Mouse (Mus musculus): ENCODE data around the gene Eif4h. TPM values are rescaled to one million over a fixed set of nuclear protein-coding genes. Genes with fewer than 3 reads are reported as not detected.

Gene Eif4h
- polyA plus RNA-seq, 1 experiment from 2014 or later: 317 TPM

- Histone ChIP-seq H3K27ac (replicated peaks) (no peak overlapping the region), H3K4me1 (peaks cover 3% of the 10 kb centered on the region; the same call in 1 of the 2 replicates), H3K27me3 (replicated peaks) (no peaks in the 10 kb centered on the region), H3K36me3 (peaks cover 82% of the 10 kb centered on the region), H3K9ac (replicated peaks) (no peak overlapping the region), H3K4me2 (no peak overlapping the region), H3K9me3 (replicated peaks) (no peaks in the 10 kb centered on the region), H3K4me3 (replicated peaks) (no peak overlapping the region)
- ATAC-seq (ENCODE audit: low FRiP score): no peak
- WGBS: 95% methylated on average over 9 of the region's 9 CpGs
Measured at GRCm38 (mm10) chr5:134620457-134620856, 18.8 kb downstream of the Eif4h start.

- WGBS: 61% methylated on average over 3 of the region's 3 CpGs
- Histone ChIP-seq H3K4me1 (no peaks in the 10 kb centered on the region; the same call in 1 of the 2 replicates), H3K4me2 (no peak overlapping the region), H3K9ac (replicated peaks) (no peak overlapping the region), H3K27ac (replicated peaks) (no peak overlapping the region), H3K4me3 (replicated peaks) (no peak overlapping the region), H3K36me3 (peaks cover 50% of the 10 kb centered on the region), H3K27me3 (replicated peaks) (no peaks in the 10 kb centered on the region), H3K9me3 (replicated peaks) (no peaks in the 10 kb centered on the region)
- ATAC-seq (ENCODE audit: low FRiP score): no peak
Measured at GRCm38 (mm10) chr5:134617071-134617470, 22.2 kb downstream of the Eif4h start.

GRCm38 (mm10) chr5:134615780-134616179 lies 23.5 kb downstream of the Eif4h start:
- H3K9ac ChIP-seq (replicated peaks): no peak overlapping the region
- no peak overlapping the region for H3K4me3 ChIP-seq (replicated peaks)
- H3K4me1 ChIP-seq: no peaks in the 10 kb centered on the region
- no peak overlapping the region for H3K4me2 ChIP-seq
- H3K27ac ChIP-seq (replicated peaks): no peak overlapping the region
- no peaks in the 10 kb centered on the region for H3K9me3 ChIP-seq (replicated peaks)
- peaks cover 37% of the 10 kb centered on the region for H3K36me3 ChIP-seq
- WGBS: 71% methylated on average over 4 of the region's 4 CpGs
- no peak for ATAC-seq (ENCODE audit: low FRiP score)
- H3K27me3 ChIP-seq (replicated peaks): no peaks in the 10 kb centered on the region

- WGBS: 87% methylated on average over 8 of the region's 8 CpGs
- no peak for ATAC-seq (ENCODE audit: low FRiP score)
Measured at GRCm38 (mm10) chr5:134615380-134615779, 23.9 kb downstream of the Eif4h start.

GRCm38 (mm10) chr5:134614802-134615201 lies 24.5 kb downstream of the Eif4h start, which contains the start of gene Lat2:
Gene Lat2 (minus strand): TSS chr5:134615025.
- H3K4me2 ChIP-seq: no peak within 1 kb of the TSS
- H3K27me3 ChIP-seq (replicated peaks): no peaks in the 10 kb centered on the region
- 87% methylated on average over 7 of the region's 7 CpGs for WGBS
- H3K9ac ChIP-seq (replicated peaks): no peak within 1 kb of the TSS
- H3K4me3 ChIP-seq (replicated peaks): no peak within 1 kb of the TSS
- H3K4me1 ChIP-seq: no peaks in the 10 kb centered on the region
- H3K9me3 ChIP-seq (replicated peaks): no peaks in the 10 kb centered on the region
- ATAC-seq (ENCODE audit: low FRiP score): no peak
- no peak within 1 kb of the TSS for H3K27ac ChIP-seq (replicated peaks)
- H3K36me3 ChIP-seq: peaks cover 27% of the 10 kb centered on the region

More at GRCm38 (mm10) chr5:134615380-134615779, 23.9 kb downstream of the Eif4h start:
- Histone ChIP-seq H3K9ac (replicated peaks) (no peak overlapping the region), H3K4me1 (no peaks in the 10 kb centered on the region), H3K4me2 (no peak overlapping the region), H3K9me3 (replicated peaks) (no peaks in the 10 kb centered on the region), H3K27me3 (replicated peaks) (no peaks in the 10 kb centered on the region), H3K4me3 (replicated peaks) (no peak overlapping the region), H3K36me3 (peaks cover 33% of the 10 kb centered on the region), H3K27ac (replicated peaks) (no peak overlapping the region)

- Histone ChIP-seq H3K4me1 (no peaks in the 10 kb centered on the region), H3K27me3 (replicated peaks) (no peaks in the 10 kb centered on the region), H3K4me2 (no peak overlapping the region), H3K27ac (replicated peaks) (no peak overlapping the region), H3K4me3 (replicated peaks) (no peak overlapping the region), H3K9ac (replicated peaks) (no peak overlapping the region), H3K9me3 (replicated peaks) (no peaks in the 10 kb centered on the region), H3K36me3 (peaks cover 22% of the 10 kb centered on the region)
- no peak for ATAC-seq (ENCODE audit: low FRiP score)
- 94% methylated on average over 8 of the region's 8 CpGs for WGBS
Measured at GRCm38 (mm10) chr5:134614296-134614695, 25.0 kb downstream of the Eif4h start.

GRCm38 (mm10) chr5:134613727-134614126 lies 25.6 kb downstream of the Eif4h start:
- Histone ChIP-seq H3K9me3 (replicated peaks) (no peaks in the 10 kb centered on the region), H3K4me1 (no peaks in the 10 kb centered on the region), H3K27ac (replicated peaks) (no peak overlapping the region), H3K27me3 (replicated peaks) (no peaks in the 10 kb centered on the region), H3K36me3 (peaks cover 16% of the 10 kb centered on the region), H3K4me2 (no peak overlapping the region), H3K9ac (replicated peaks) (no peak overlapping the region), H3K4me3 (replicated peaks) (no peak overlapping the region)
- 90% methylated on average over 9 of the region's 9 CpGs for WGBS
- no peak for ATAC-seq (ENCODE audit: low FRiP score)

- Histone ChIP-seq H3K4me1 (no peaks in the 10 kb centered on the region), H3K27me3 (replicated peaks) (no peaks in the 10 kb centered on the region), H3K4me2 (no peak overlapping the region), H3K36me3 (no peaks in the 10 kb centered on the region; the same call in 1 of the 2 replicates), H3K27ac (replicated peaks) (no peak overlapping the region), H3K9ac (replicated peaks) (no peak overlapping the region), H3K9me3 (replicated peaks) (no peaks in the 10 kb centered on the region), H3K4me3 (replicated peaks) (no peak overlapping the region)
- ATAC-seq (ENCODE audit: low FRiP score): no peak
- WGBS: 53% methylated on average over 8 of the region's 8 CpGs
Measured at GRCm38 (mm10) chr5:134611810-134612521, 27.3 kb downstream of the Eif4h start.

GRCm38 (mm10) chr5:134609916-134610643 lies 29.2 kb downstream of the Eif4h start:
- Histone ChIP-seq H3K27me3 (replicated peaks) (no peaks in the 10 kb centered on the region), H3K4me2 (no peak overlapping the region), H3K4me3 (replicated peaks) (no peak overlapping the region), H3K27ac (replicated peaks) (no peak overlapping the region), H3K9me3 (replicated peaks) (no peaks in the 10 kb centered on the region), H3K9ac (replicated peaks) (no peak overlapping the region), H3K36me3 (no peaks in the 10 kb centered on the region), H3K4me1 (no peaks in the 10 kb centered on the region)
- 82% methylated on average over 11 of the region's 12 CpGs for WGBS
- ATAC-seq (ENCODE audit: low FRiP score): no peak

GRCm38 (mm10) chr5:134607121-134607520 lies 32.2 kb downstream of the Eif4h start:
- Histone ChIP-seq H3K36me3 (no peaks in the 10 kb centered on the region), H3K27me3 (replicated peaks) (no peaks in the 10 kb centered on the region), H3K4me2 (no peak overlapping the region), H3K4me3 (replicated peaks) (no peak overlapping the region), H3K27ac (replicated peaks) (no peak overlapping the region), H3K9me3 (replicated peaks) (no peaks in the 10 kb centered on the region), H3K4me1 (no peaks in the 10 kb centered on the region), H3K9ac (replicated peaks) (no peak overlapping the region)
- no peak for ATAC-seq (ENCODE audit: low FRiP score)
- 78% methylated on average over 5 of the region's 5 CpGs for WGBS

GRCm38 (mm10) chr5:134606314-134606713 lies 33.0 kb downstream of the Eif4h start:
- H3K9me3 ChIP-seq (replicated peaks): no peaks in the 10 kb centered on the region
- H3K9ac ChIP-seq (replicated peaks): no peak overlapping the region
- H3K27ac ChIP-seq (replicated peaks): no peak overlapping the region
- ATAC-seq (ENCODE audit: low FRiP score): no peak
- no peaks in the 10 kb centered on the region for H3K27me3 ChIP-seq (replicated peaks)
- H3K4me3 ChIP-seq (replicated peaks): no peak overlapping the region
- H3K4me2 ChIP-seq: no peak overlapping the region
- no peaks in the 10 kb centered on the region for H3K36me3 ChIP-seq
- H3K4me1 ChIP-seq: no peaks in the 10 kb centered on the region

GRCm38 (mm10) chr5:134604376-134604775 lies 34.9 kb downstream of the Eif4h start:
- H3K27me3 ChIP-seq (replicated peaks): no peaks in the 10 kb centered on the region
- 93% methylated on average over 11 of the region's 11 CpGs for WGBS

More at GRCm38 (mm10) chr5:134604376-134604775, 34.9 kb downstream of the Eif4h start:
- no peak overlapping the region for H3K4me2 ChIP-seq
- no peaks in the 10 kb centered on the region for H3K4me1 ChIP-seq
- H3K9ac ChIP-seq (replicated peaks): no peak overlapping the region
- H3K36me3 ChIP-seq: peaks cover 6% of the 10 kb centered on the region
- no peak overlapping the region for H3K27ac ChIP-seq (replicated peaks)
- H3K9me3 ChIP-seq (replicated peaks): no peaks in the 10 kb centered on the region
- no peak for ATAC-seq (ENCODE audit: low FRiP score)
- H3K4me3 ChIP-seq (replicated peaks): no peak overlapping the region
